Mouse (Mus musculus) erythroblast, embryonic 14.5 days (primary cell): ENCODE measurements around the gene Clk2. TPM values are rescaled to one million over a fixed set of nuclear protein-coding genes. Genes with fewer than 3 reads are reported as not detected.

Experiments
- H3K27me3 ChIP-seq: 2 replicates; pipeline ENCODE4 v1.6.1; 2012; ENCODE audit warnings: inconsistent platforms; ENCODE audit not compliant: control insufficient read depth
- H3K36me3 ChIP-seq: 2 replicates; pipeline ENCODE4 v1.6.1; 2012; ENCODE audit warnings: mild to moderate bottlenecking, inconsistent platforms; ENCODE audit not compliant: control insufficient read depth
- H3K4me1 ChIP-seq: 2 replicates; pipeline ENCODE4 v1.6.1; 2012; ENCODE audit warnings: inconsistent platforms; ENCODE audit not compliant: control insufficient read depth
- H3K4me3 ChIP-seq: replicated peaks from 2 replicates; pipeline ENCODE3; 2012; ENCODE audit warnings: moderate library complexity, mild to moderate bottlenecking, inconsistent platforms
- H3K9me3 ChIP-seq: 2 replicates; pipeline ENCODE4 v1.6.1; 2012; ENCODE audit warnings: low read length, inconsistent platforms, mixed read lengths; ENCODE audit not compliant: control insufficient read depth
- GATA1 ChIP-seq: IDR thresholded peaks from 2 replicates; pipeline ENCODE4 v1.6.1; 2012; ENCODE audit warnings: low read length, inconsistent platforms, mixed read lengths
- TAL1 ChIP-seq: IDR thresholded peaks from 3 replicates; pipeline ENCODE4 v1.6.1; 2012; ENCODE audit warnings: low read length, inconsistent platforms, mixed read lengths
- polyA plus RNA-seq: library from polyadenylated mRNA; stranded (reverse); fragments of >175 nt; gene quantifications from 2 replicates; pipeline ENCODE4 v1.2.3, GENCODE M21; 2012

Gene Clk2
- polyA plus RNA-seq, 1 experiment, result 2.4 TPM

- peaks cover 28% of the 10 kb centered on the region for H3K36me3 ChIP-seq
- peak overlapping the region; percentile 66 for H3K4me3 ChIP-seq
- H3K4me1 ChIP-seq, result peaks cover 95% of the 10 kb centered on the region
- no peaks in the 10 kb centered on the region for H3K9me3 ChIP-seq
- TF ChIP-seq GATA1 (no peak; the same call in 1 of the 2 replicates), TAL1 (no peak)
- H3K27me3 ChIP-seq, result no peaks in the 10 kb centered on the region
Observed at GRCm38 (mm10) chr3:89133752-89134151, 30.8 kb upstream of the Clk2 start.

DNA sequence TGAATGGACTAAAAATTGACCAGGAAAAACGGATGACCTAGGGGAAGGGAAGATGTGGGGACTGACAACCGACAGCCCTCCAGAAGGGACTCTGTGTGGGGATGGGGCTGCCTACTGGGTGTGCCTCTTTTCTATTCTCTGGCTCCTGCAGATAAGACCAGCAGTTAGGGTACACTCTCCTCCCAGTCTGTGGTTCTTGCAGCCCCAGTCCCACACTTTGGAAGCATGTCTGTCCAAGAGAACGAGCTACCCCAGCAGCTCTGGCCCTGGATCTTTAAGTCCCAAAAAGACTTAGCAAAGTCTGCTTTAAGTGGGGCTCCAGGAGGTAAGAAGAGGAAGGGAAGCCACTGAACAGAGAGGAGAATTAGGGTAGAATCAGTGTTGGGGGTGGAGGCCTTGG lies 28.6 kb upstream of the Clk2 start, which contains the start of gene Pklr:
Gene Pklr (plus strand): TSS at position 185 of the 400 bp plus-strand sequence.
- Histone ChIP-seq H3K36me3 (peaks cover 48% of the 10 kb centered on the region), H3K9me3 (peaks cover under 1% of the 10 kb centered on the region; the same call in 1 of the 2 replicates), H3K4me3 (peak within 1 kb of the TSS; percentile 83), H3K27me3 (no peaks in the 10 kb centered on the region), H3K4me1 (peaks cover 95% of the 10 kb centered on the region)
- TF ChIP-seq GATA1 (peak; percentile 25; the same call in 1 of the 2 replicates), TAL1 (0 out of 3 replicates have a peak, but pooled peaks have one; percentile 21)

DNA sequence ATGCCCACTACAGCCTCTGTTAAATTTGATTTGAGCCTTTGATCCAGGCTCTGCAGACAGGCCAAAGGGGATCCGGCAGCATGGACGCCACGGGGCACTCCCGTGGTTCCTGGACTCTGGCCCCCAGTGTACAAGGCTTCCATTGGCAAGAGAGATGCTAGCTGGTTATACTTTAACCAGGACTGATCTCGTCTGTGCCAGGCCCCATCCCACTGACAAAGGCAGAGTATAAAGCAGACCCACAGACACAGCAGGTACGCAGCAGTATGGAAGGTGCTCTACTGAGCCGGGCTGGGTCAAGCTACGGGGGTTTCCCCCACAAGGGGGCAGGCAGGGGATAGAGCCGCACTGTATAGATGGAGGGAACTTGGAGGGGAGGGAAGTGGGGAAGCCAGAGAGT lies 28.2 kb upstream of the Clk2 start:
- Histone ChIP-seq H3K4me3 (peak overlapping the region; percentile 83), H3K4me1 (peaks cover 96% of the 10 kb centered on the region), H3K36me3 (peaks cover 52% of the 10 kb centered on the region), H3K27me3 (no peaks in the 10 kb centered on the region), H3K9me3 (peaks cover 4% of the 10 kb centered on the region; the same call in 1 of the 2 replicates)
- TF ChIP-seq TAL1 (no peak), GATA1 (no peak)

DNA sequence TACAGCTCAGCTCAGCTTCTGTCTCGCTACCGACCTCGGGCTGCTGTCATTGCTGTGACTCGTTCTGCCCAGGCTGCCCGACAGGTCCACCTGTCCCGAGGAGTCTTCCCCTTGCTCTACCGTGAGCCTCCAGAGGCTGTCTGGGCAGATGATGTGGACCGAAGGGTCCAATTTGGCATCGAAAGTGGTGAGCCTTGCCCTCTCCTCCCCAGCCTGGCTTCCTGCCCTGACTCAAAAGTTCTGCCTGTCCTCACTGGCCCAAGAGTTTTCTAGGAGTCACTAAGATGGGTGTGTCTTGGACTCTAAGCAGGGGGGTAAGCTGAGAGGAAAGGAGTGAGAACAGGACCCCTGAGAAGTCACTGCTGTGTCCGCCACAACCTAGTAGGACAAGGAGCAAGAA lies 19.8 kb upstream of the Clk2 start:
- Histone ChIP-seq H3K4me3 (no peak overlapping the region), H3K4me1 (peaks cover 91% of the 10 kb centered on the region), H3K27me3 (peaks cover 8% of the 10 kb centered on the region), H3K36me3 (peaks cover 76% of the 10 kb centered on the region), H3K9me3 (peaks cover 8% of the 10 kb centered on the region; the same call in 1 of the 2 replicates)
- no peak for TF ChIP-seq GATA1
- TF ChIP-seq TAL1, result no peak

- Histone ChIP-seq H3K36me3 (peaks cover 68% of the 10 kb centered on the region), H3K9me3 (peaks cover 9% of the 10 kb centered on the region), H3K4me1 (peaks cover 91% of the 10 kb centered on the region), H3K27me3 (peaks cover 15% of the 10 kb centered on the region), H3K4me3 (no peak overlapping the region)
- no peak for TF ChIP-seq GATA1
- no peak for TF ChIP-seq TAL1
Observed at GRCm38 (mm10) chr3:89145566-89145965, 19.0 kb upstream of the Clk2 start.

DNA sequence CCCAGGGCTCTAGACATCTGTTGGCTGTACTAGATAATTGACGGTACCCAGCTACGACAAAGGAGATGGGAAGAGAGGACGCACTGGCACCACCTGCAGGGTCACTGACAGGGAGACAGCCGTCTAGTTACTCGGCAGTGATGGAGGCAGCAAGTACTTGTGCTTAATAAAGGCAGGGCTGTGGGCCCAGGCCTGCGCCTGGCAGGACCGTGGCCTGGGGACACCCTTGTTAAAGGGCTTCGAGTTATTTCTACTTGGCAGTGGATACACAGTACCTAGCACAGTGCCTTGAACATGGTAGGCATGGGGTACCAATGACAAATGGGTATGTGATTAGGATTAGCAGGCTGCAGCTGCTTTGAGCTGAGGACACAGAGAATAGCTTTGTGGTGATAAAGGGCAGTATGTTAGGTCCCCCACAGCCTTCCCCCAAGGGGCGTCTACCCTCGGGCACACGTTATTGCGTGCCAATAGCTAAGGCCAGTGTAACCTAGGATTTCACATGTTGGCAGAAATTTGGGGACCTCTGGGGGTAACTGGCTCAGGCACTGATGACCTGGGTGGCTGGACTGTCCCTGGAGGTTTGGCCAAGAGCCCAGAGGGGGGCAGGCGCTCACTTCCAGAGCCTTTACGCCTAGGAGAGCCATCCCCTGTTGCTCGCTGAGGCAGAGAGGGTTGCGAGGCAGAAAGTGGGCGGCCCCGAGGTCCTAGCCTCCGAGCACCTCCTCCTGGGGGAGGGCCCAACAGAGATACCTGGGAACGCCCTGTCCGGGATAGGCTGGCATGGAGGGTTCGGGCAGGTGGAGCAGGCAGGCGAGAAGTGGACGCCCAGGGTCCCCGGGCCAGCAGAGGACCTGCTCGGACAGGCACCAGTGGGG lies 17.3 kb upstream of the Clk2 start:
- peaks cover 89% of the 10 kb centered on the region for H3K4me1 ChIP-seq
- H3K27me3 ChIP-seq, result peaks cover 21% of the 10 kb centered on the region
- H3K9me3 ChIP-seq, result peaks cover 2% of the 10 kb centered on the region
- TF ChIP-seq TAL1, result no peak
- no peak for TF ChIP-seq GATA1
- peaks cover 50% of the 10 kb centered on the region for H3K36me3 ChIP-seq
- H3K4me3 ChIP-seq, result peak overlapping the region; percentile 63

- Histone ChIP-seq H3K27me3 (peaks cover 27% of the 10 kb centered on the region), H3K36me3 (peaks cover 44% of the 10 kb centered on the region), H3K9me3 (peaks cover 2% of the 10 kb centered on the region; the same call in 1 of the 2 replicates), H3K4me3 (peak overlapping the region; percentile 63), H3K4me1 (peaks cover 89% of the 10 kb centered on the region)
- TF ChIP-seq TAL1 (no peak), GATA1 (no peak)
Observed at GRCm38 (mm10) chr3:89147979-89148311, 16.6 kb upstream of the Clk2 start.

GRCm38 (mm10) chr3:89148567-89148966 lies 16.0 kb upstream of the Clk2 start:
- Histone ChIP-seq H3K27me3 (peaks cover 31% of the 10 kb centered on the region), H3K4me3 (no peak overlapping the region), H3K36me3 (peaks cover 38% of the 10 kb centered on the region), H3K9me3 (peaks cover 2% of the 10 kb centered on the region; the same call in 1 of the 2 replicates), H3K4me1 (peaks cover 83% of the 10 kb centered on the region)
- no peak for TF ChIP-seq GATA1
- no peak for TF ChIP-seq TAL1

DNA sequence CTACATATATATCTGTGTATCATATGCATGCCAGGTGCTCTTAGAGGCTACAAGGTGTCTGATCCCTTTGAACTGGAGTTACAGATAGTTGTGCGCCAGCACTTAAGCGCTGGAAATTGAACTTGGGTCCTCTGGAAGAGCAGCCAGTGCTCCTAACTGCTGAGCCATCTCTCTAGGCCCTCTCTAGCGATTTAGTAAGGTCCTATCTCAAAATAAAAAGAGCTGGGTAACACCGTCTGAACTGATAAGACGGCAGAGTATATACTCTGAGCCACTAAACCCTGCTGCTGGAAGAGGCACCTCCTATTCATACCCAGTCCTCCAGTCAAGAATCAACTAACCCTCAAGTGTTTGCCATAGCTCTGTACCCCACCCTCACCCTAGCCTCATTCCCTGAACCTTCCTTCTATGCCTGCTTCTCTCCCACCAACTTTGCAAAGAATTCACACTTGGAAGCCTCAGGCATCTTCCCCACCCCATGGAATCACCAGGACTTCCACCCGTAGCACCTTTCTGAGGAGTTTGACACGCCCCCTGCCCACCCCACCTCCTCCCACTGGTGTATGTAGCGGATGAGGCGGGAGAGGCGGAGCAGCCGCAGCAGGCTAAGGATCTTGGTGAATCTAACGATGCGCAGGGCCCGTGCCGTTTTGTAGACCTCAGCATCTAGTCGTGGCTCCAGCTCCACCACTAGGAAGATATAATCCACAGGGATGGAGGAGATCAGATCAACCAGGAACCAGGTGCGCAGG lies 12.3 kb upstream of the Clk2 start:
- no peak overlapping the region for H3K4me3 ChIP-seq
- TF ChIP-seq GATA1 (no peak), TAL1 (no peak)
- peaks cover 2% of the 10 kb centered on the region; the same call in 1 of the 2 replicates for H3K9me3 ChIP-seq
- peaks cover 1% of the 10 kb centered on the region for H3K36me3 ChIP-seq
- H3K27me3 ChIP-seq, result peaks cover 53% of the 10 kb centered on the region
- peaks cover 52% of the 10 kb centered on the region for H3K4me1 ChIP-seq
